In genomic region chr7:128625382-128625781, GRCm38 (mm10) we compare ENCODE assay signal across 19 mouse cellular contexts.
"Had no signal": no experiment of that assay in that cellular context is flagged by ENCODE, and none has a peak within 500 bp of the region (broad histone marks: within the 10 kb centered on the region; RNA-seq: fewer than 3 reads in every experiment).

No protein-coding gene starts in this region.

- H3K36me3 ChIP-seq: midbrain, embryonic 10.5 days; midbrain, embryonic 12.5 days; neural tube, embryonic 13.5 days; neural tube, embryonic 15.5 days; stomach, embryonic 15.5 days had no signal

- DNase-seq: lung, adult 18-20 months; lung, embryonic 14.5 days; lung, postnatal 10 days; lung, postnatal 4 days; midbrain, embryonic 14.5 days; retina, postnatal 1 day; right cerebral cortex, adult 18-20 months; right cerebral cortex, postnatal 25 days; right cerebral cortex, postnatal 4 days; thymus, adult 2 months; thymus, postnatal 25 days; thymus, postnatal 4 days had no signal

- H3K4me2 ChIP-seq: lung, embryonic 14.5 days; midbrain, embryonic 12.5 days; neural tube, embryonic 13.5 days; neural tube, embryonic 15.5 days; stomach, embryonic 15.5 days had no signal

- H3K27me3 ChIP-seq: midbrain, embryonic 12.5 days; neural tube, embryonic 13.5 days; neural tube, embryonic 15.5 days; stomach, embryonic 15.5 days had no signal

- H3K4me3 ChIP-seq: midbrain, embryonic 10.5 days; midbrain, embryonic 12.5 days; myocyte; neural tube, embryonic 13.5 days; neural tube, embryonic 15.5 days; stomach, embryonic 15.5 days had no signal

- H3K9ac ChIP-seq: lung, embryonic 14.5 days; midbrain, embryonic 12.5 days; neural tube, embryonic 13.5 days; neural tube, embryonic 15.5 days; stomach, embryonic 15.5 days had no signal

- H3K27ac ChIP-seq: midbrain, embryonic 10.5 days; midbrain, embryonic 12.5 days; neural tube, embryonic 13.5 days; neural tube, embryonic 15.5 days; stomach, embryonic 15.5 days had no signal

- ATAC-seq: midbrain, embryonic 16.5 days had no signal

- H3K9me3 ChIP-seq: midbrain, embryonic 10.5 days; midbrain, embryonic 12.5 days; neural tube, embryonic 13.5 days; neural tube, embryonic 15.5 days; stomach, embryonic 15.5 days had no signal

- H3K4me1 ChIP-seq: neural tube, embryonic 15.5 days had no signal
